Mouse (Mus musculus): Measurements from ENCODE around the gene C1qtnf9. TPM values are rescaled to one million over a fixed set of nuclear protein-coding genes. Genes with fewer than 3 reads are reported as not detected.

C1qtnf9 gene
- total RNA-seq, 2 experiments from 2014 or later = 0.24 TPM; not detected in 1

- DNase-seq (ENCODE audit: low spot score in 2 of 2) = no peak
- intact Hi-C loops (cut with DNase I) = no loop called here
Observed at GRCm38 (mm10) chr14:60830096-60830495, 62.2 kb downstream of the C1qtnf9 start.

Other genes with a start within 250 kb of the C1qtnf9 start
- gene Spata13, start 134.1 kb upstream of the C1qtnf9 start, total RNA-seq (2021) = 10 to 100 TPM; 14.7 to 20.9 TPM
- gene Mipep, start 16.4 kb downstream of the C1qtnf9 start, total RNA-seq (2021) = 10 to 100 TPM; 23.7 to 24.9 TPM

All from left cerebral cortex, postnatal 14 days (tissue).